Comparison of ENCODE assay signal across 8 mouse cellular contexts in genomic region chr4:43044673-43045072, GRCm38 (mm10). TPM values are rescaled to one million over a fixed set of nuclear protein-coding genes. Genes with fewer than 3 reads are reported as not detected.
DNase-seq lines count a peak whose midpoint lies in the region; ATAC-seq and TF ChIP-seq lines count a peak whose summit lies in the region.

No protein-coding gene starts in this region.

- no peak for ATAC-seq in embryonic facial prominence, embryonic 14.5 days (ENCODE audit: low read depth)
- ATAC-seq in hindbrain, embryonic 11.5 days (ENCODE audit: low FRiP score): no peak
- ATAC-seq in limb, embryonic 14.5 days (ENCODE audit: low FRiP score, low read depth): no peak
- ATAC-seq in midbrain, embryonic 14.5 days (ENCODE audit: low FRiP score, low TSS enrichment): no peak

- peak overlapping the region; percentile 76 for H3K4me2 ChIP-seq in embryonic facial prominence, embryonic 14.5 days (ENCODE audit: low read depth, low read length)
- H3K4me2 ChIP-seq in hindbrain, embryonic 11.5 days (replicated peaks; ENCODE audit: low read depth, low read length): peak overlapping the region; percentile 45
- peak overlapping the region; percentile 79 for H3K4me2 ChIP-seq in limb, embryonic 14.5 days (replicated peaks; ENCODE audit: low read depth, low read length, severe bottlenecking)
- H3K4me2 ChIP-seq in midbrain, embryonic 14.5 days (ENCODE audit: low read length): peak overlapping the region; percentile 71

- H3K27me3 ChIP-seq in embryonic facial prominence, embryonic 14.5 days (replicated peaks; ENCODE audit: control insufficient read depth, insufficient read depth, low read length): no peaks in the 10 kb centered on the region
- no peaks in the 10 kb centered on the region for H3K27me3 ChIP-seq in hindbrain, embryonic 11.5 days (ENCODE audit: control insufficient read depth, insufficient read depth, low read length)
- H3K27me3 ChIP-seq in limb, embryonic 14.5 days (ENCODE audit: control insufficient read depth, insufficient read depth, low read length): no peaks in the 10 kb centered on the region
- no peaks in the 10 kb centered on the region for H3K27me3 ChIP-seq in midbrain, embryonic 14.5 days (ENCODE audit: control insufficient read depth, insufficient read depth, low read length)

- H3K4me3 ChIP-seq in embryonic facial prominence, embryonic 14.5 days (ENCODE audit: low read depth, low read length): peak overlapping the region; percentile 54
- H3K4me3 ChIP-seq in hindbrain, embryonic 11.5 days (ENCODE audit: low read depth, low read length): peak overlapping the region; percentile 49
- H3K4me3 ChIP-seq in limb, embryonic 14.5 days (replicated peaks; ENCODE audit: low read length): peak overlapping the region; percentile 52; the same call in 1 of the 2 replicates
- peak overlapping the region; percentile 52 for H3K4me3 ChIP-seq in midbrain, embryonic 14.5 days (replicated peaks; ENCODE audit: low read depth, low read length)

- H3K9me3 ChIP-seq in embryonic facial prominence, embryonic 14.5 days (ENCODE audit: control insufficient read depth, low read length): no peaks in the 10 kb centered on the region
- no peaks in the 10 kb centered on the region for H3K9me3 ChIP-seq in hindbrain, embryonic 11.5 days (ENCODE audit: control insufficient read depth, low read length)
- no peaks in the 10 kb centered on the region for H3K9me3 ChIP-seq in limb, embryonic 14.5 days (ENCODE audit: control insufficient read depth, low read length)
- H3K9me3 ChIP-seq in midbrain, embryonic 14.5 days (ENCODE audit: control insufficient read depth, low read length): no peaks in the 10 kb centered on the region

- peaks cover 17% of the 10 kb centered on the region; the same call in 1 of the 2 replicates for H3K4me1 ChIP-seq in embryonic facial prominence, embryonic 14.5 days (ENCODE audit: control insufficient read depth, insufficient read depth, low read length)
- H3K4me1 ChIP-seq in hindbrain, embryonic 11.5 days (replicated peaks; ENCODE audit: control insufficient read depth, insufficient read depth, low read length): 0 out of 2 replicates have a peak, but pooled peaks cover 2% of the 10 kb centered on the region
- H3K4me1 ChIP-seq in limb, embryonic 14.5 days (ENCODE audit: control insufficient read depth, insufficient read depth, low read length): peaks cover 21% of the 10 kb centered on the region
- peaks cover 31% of the 10 kb centered on the region for H3K4me1 ChIP-seq in midbrain, embryonic 14.5 days (ENCODE audit: control insufficient read depth, insufficient read depth, low read length)

- H3K36me3 ChIP-seq in embryonic facial prominence, embryonic 14.5 days (ENCODE audit: control insufficient read depth, insufficient read depth, low read length): no peaks in the 10 kb centered on the region
- H3K36me3 ChIP-seq in hindbrain, embryonic 11.5 days (ENCODE audit: control insufficient read depth, insufficient read depth, low read length): no peaks in the 10 kb centered on the region
- no peaks in the 10 kb centered on the region for H3K36me3 ChIP-seq in limb, embryonic 14.5 days (ENCODE audit: control insufficient read depth, insufficient read depth, low read length)
- no peaks in the 10 kb centered on the region for H3K36me3 ChIP-seq in midbrain, embryonic 14.5 days (ENCODE audit: control insufficient read depth, insufficient read depth, low read length)

- DNase-seq in heart, adult 11 months: peak; percentile 99
- DNase-seq in heart, postnatal 4 days: no peak
- peak; percentile 30 for DNase-seq in embryonic facial prominence, embryonic 14.5 days (ENCODE audit: low spot score)
- DNase-seq in hindbrain, embryonic 11.5 days (ENCODE audit: low spot score): peak; percentile 41
- no peak for DNase-seq in limb, embryonic 14.5 days (ENCODE audit: low spot score)
- DNase-seq in midbrain, embryonic 14.5 days: peak; percentile 38
- no peak for DNase-seq in ovary, postnatal 36 days (ENCODE audit: low spot score)
- no peak for DNase-seq in cerebellum, adult 18-20 months

- TF ChIP-seq POLR2A in limb, embryonic 14.5 days (IDR thresholded peaks at IDR 0.05; ENCODE audit: borderline replicate concordance, extremely low read depth, insufficient read depth, insufficient read length): no peak

- peak overlapping the region; percentile 71 for H3K27ac ChIP-seq in embryonic facial prominence, embryonic 14.5 days (replicated peaks; ENCODE audit: low read depth, low read length)
- H3K27ac ChIP-seq in hindbrain, embryonic 11.5 days (ENCODE audit: low read depth, low read length): peak overlapping the region; percentile 87
- no peak overlapping the region for H3K27ac ChIP-seq in limb, embryonic 14.5 days (replicated peaks; ENCODE audit: low read depth, low read length)
- peak overlapping the region; percentile 92 for H3K27ac ChIP-seq in midbrain, embryonic 14.5 days (replicated peaks; ENCODE audit: low read depth, low read length)

- WGBS in embryonic facial prominence, embryonic 14.5 days: 17% methylated on average over 4 of the region's 4 CpGs
- 12% methylated on average over 4 of the region's 4 CpGs for WGBS in hindbrain, embryonic 11.5 days
- WGBS in limb, embryonic 14.5 days: 23% methylated on average over 4 of the region's 4 CpGs
- WGBS in midbrain, embryonic 14.5 days: 3% methylated on average over 4 of the region's 4 CpGs

- peak overlapping the region; percentile 63 for H3K9ac ChIP-seq in embryonic facial prominence, embryonic 14.5 days (ENCODE audit: low read depth, low read length)
- peak overlapping the region; percentile 49 for H3K9ac ChIP-seq in hindbrain, embryonic 11.5 days (ENCODE audit: low read depth, low read length)
- no peak overlapping the region; the same call in 1 of the 2 replicates for H3K9ac ChIP-seq in limb, embryonic 14.5 days (ENCODE audit: low read depth, low read length, severe bottlenecking)
- peak overlapping the region; percentile 65 for H3K9ac ChIP-seq in midbrain, embryonic 14.5 days (replicated peaks; ENCODE audit: low read length)

RNA-seq across cellular contexts. Expression of gene Fam214b, which starts 1.3 kb away (rescaled TPM):
- total RNA-seq in heart, postnatal 4 days (2021): 10 to 100 TPM; 20.4 to 20.7 TPM
- polyA plus RNA-seq in embryonic facial prominence, embryonic 14.5 days (2014; fragmentation: Nextera tagmentation; extraction: Ambion mirVana): 9.5 TPM in 2 replicates
- polyA plus RNA-seq in hindbrain, embryonic 11.5 days (2014; fragmentation: Nextera tagmentation; extraction: Ambion mirVana): 19.7 and 20.8 TPM in 2 replicates
- polyA plus RNA-seq in limb, embryonic 14.5 days (2012; rRNA removed): 22.1 and 24.1 TPM in 2 replicates
- polyA plus RNA-seq in limb, embryonic 14.5 days (2014; fragmentation: Nextera tagmentation; extraction: Ambion mirVana): 9.5 and 11.6 TPM in 2 replicates
- 32.5 and 35.4 TPM in 2 replicates for polyA plus RNA-seq in midbrain, embryonic 14.5 days (2014; fragmentation: Nextera tagmentation; extraction: Ambion mirVana)

RNA-seq across cellular contexts. Expression of gene Stoml2, which starts 13.2 kb away (rescaled TPM):
- total RNA-seq in heart, postnatal 4 days (2021): 100 to 1,000 TPM; 101 to 107 TPM
- polyA plus RNA-seq in embryonic facial prominence, embryonic 14.5 days (2014; fragmentation: Nextera tagmentation; extraction: Ambion mirVana): 285 and 305 TPM in 2 replicates
- polyA plus RNA-seq in hindbrain, embryonic 11.5 days (2014; fragmentation: Nextera tagmentation; extraction: Ambion mirVana): 345 and 353 TPM in 2 replicates
- polyA plus RNA-seq in limb, embryonic 14.5 days (2012; rRNA removed): 156 and 171 TPM in 2 replicates
- 316 and 318 TPM in 2 replicates for polyA plus RNA-seq in limb, embryonic 14.5 days (2014; fragmentation: Nextera tagmentation; extraction: Ambion mirVana)
- 219 and 222 TPM in 2 replicates for polyA plus RNA-seq in midbrain, embryonic 14.5 days (2014; fragmentation: Nextera tagmentation; extraction: Ambion mirVana)

RNA-seq across cellular contexts. Expression of gene Unc13b, which starts 14.1 kb away (rescaled TPM):
- 10 to 100 TPM; 39.9 to 42.1 TPM for total RNA-seq in heart, postnatal 4 days (2021)
- 5.5 TPM in 2 replicates for polyA plus RNA-seq in embryonic facial prominence, embryonic 14.5 days (2014; fragmentation: Nextera tagmentation; extraction: Ambion mirVana)
- polyA plus RNA-seq in hindbrain, embryonic 11.5 days (2014; fragmentation: Nextera tagmentation; extraction: Ambion mirVana): 17.5 and 17.9 TPM in 2 replicates
- 6.7 and 7.2 TPM in 2 replicates for polyA plus RNA-seq in limb, embryonic 14.5 days (2012; rRNA removed)
- polyA plus RNA-seq in limb, embryonic 14.5 days (2014; fragmentation: Nextera tagmentation; extraction: Ambion mirVana): 2.4 and 2.5 TPM in 2 replicates
- polyA plus RNA-seq in midbrain, embryonic 14.5 days (2014; fragmentation: Nextera tagmentation; extraction: Ambion mirVana): 14.3 and 20.4 TPM in 2 replicates

RNA-seq across cellular contexts. Expression of gene Pigo, which starts 19.1 kb away (rescaled TPM):
- 10 to 100 TPM; 24.7 to 24.9 TPM for total RNA-seq in heart, postnatal 4 days (2021)
- polyA plus RNA-seq in embryonic facial prominence, embryonic 14.5 days (2014; fragmentation: Nextera tagmentation; extraction: Ambion mirVana): 16.6 and 18.8 TPM in 2 replicates
- polyA plus RNA-seq in hindbrain, embryonic 11.5 days (2014; fragmentation: Nextera tagmentation; extraction: Ambion mirVana): 15.6 and 16.0 TPM in 2 replicates
- polyA plus RNA-seq in limb, embryonic 14.5 days (2012; rRNA removed): 33.4 and 44.3 TPM in 2 replicates
- 17.6 and 22.1 TPM in 2 replicates for polyA plus RNA-seq in limb, embryonic 14.5 days (2014; fragmentation: Nextera tagmentation; extraction: Ambion mirVana)
- 23.3 and 26.4 TPM in 2 replicates for polyA plus RNA-seq in midbrain, embryonic 14.5 days (2014; fragmentation: Nextera tagmentation; extraction: Ambion mirVana)

RNA-seq across cellular contexts. Expression of gene Fancg, which starts 34.4 kb away (rescaled TPM):
- total RNA-seq in heart, postnatal 4 days (2021): 1 to 10 TPM; 7.4 to 8.2 TPM
- 14.8 and 16.6 TPM in 2 replicates for polyA plus RNA-seq in embryonic facial prominence, embryonic 14.5 days (2014; fragmentation: Nextera tagmentation; extraction: Ambion mirVana)
- polyA plus RNA-seq in hindbrain, embryonic 11.5 days (2014; fragmentation: Nextera tagmentation; extraction: Ambion mirVana): 14.9 and 22.0 TPM in 2 replicates
- polyA plus RNA-seq in limb, embryonic 14.5 days (2012; rRNA removed): 31.3 and 33.6 TPM in 2 replicates
- 20.1 and 20.4 TPM in 2 replicates for polyA plus RNA-seq in limb, embryonic 14.5 days (2014; fragmentation: Nextera tagmentation; extraction: Ambion mirVana)
- 17.4 and 20.4 TPM in 2 replicates for polyA plus RNA-seq in midbrain, embryonic 14.5 days (2014; fragmentation: Nextera tagmentation; extraction: Ambion mirVana)

Comparison
In these comparisons a context has a peak if more than half of its experiments do, and no peak if none do; other contexts are left out.
1. DNase-seq: peak in heart, adult 11 months (single experiment), embryonic facial prominence, embryonic 14.5 days (single experiment), hindbrain, embryonic 11.5 days (single experiment) and midbrain, embryonic 14.5 days (single experiment); none in heart, postnatal 4 days (single experiment), limb, embryonic 14.5 days (single experiment), ovary, postnatal 36 days (single experiment) and cerebellum, adult 18-20 months (0 of 2).
2. Peak in every context shown above with its lines, with median percentiles within 50 percentile points of each other: H3K4me2 ChIP-seq and H3K4me3 ChIP-seq.